Mouse (Mus musculus) adrenal gland, adult (tissue): ENCODE measurements at regions not wholly inside any gene's neighbourhood (a gene's known extent, or its start where the extent isn't known, plus 50 kb on each side); places are given as distances from the start of the nearest gene placed in this dataset.

ENCODE experiments used
- DNase-seq, 2 experiments: peaks; one replicate each; pipeline ENCODE4 v3.0.0; 2022 to 2023; ENCODE audit warnings: low spot score in 1 of 2; ENCODE audit not compliant: inconsistent age in 2 of 2

DNA sequence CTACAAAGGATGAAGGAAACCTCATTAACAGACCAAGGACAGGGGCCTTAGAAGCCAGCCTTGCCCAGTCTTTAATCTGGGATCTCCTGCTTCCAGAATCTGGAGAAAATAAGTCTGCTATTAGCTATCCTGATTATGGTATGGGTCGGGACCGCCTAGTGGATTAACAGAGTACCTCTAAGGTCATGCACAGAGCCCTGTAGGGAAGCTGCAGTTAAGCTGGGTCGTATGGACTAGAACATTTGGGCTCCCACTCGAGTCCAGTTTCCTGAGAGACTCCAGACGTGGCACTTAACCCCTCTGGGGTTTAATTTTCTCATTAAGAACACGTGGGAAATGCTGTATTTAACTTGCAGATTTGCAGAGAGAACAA is 191.5 kb upstream of the Map3k1 start:
- no peak for DNase-seq

- no peak for DNase-seq
These were observed 191.9 kb upstream of the Map3k1 start for GRCm38 (mm10) chr13:112000696-112001095.

GRCm38 (mm10) chr13:112001155-112002025 is 192.6 kb upstream of the Map3k1 start:
- DNase-seq: peak in 1 of 2 experiments; percentile 37

GRCm38 (mm10) chr13:112002661-112003347 is 194.0 kb upstream of the Map3k1 start:
- peak in 1 of 2 experiments; percentile 46 for DNase-seq

DNA sequence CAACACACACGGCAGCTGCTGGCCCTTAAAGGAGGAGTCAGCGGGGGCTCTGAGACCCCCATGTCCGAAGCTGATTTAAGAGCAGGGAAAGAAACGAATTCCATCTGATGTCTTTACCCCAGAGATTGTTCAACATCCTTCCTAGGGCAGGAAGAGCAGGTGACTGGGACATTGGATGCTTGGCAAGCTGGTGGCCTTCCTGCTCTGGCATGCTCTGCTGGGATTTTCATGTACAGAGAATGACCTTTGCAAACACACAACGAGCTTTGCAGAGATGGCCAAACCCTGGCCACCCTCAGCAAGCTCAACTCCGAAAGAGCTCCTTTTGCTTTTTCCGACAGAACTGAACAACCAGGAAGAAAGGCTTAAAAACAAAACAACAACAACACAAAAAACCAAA is 194.7 kb upstream of the Map3k1 start:
- no peak for DNase-seq

- DNase-seq: no peak
These were observed 195.3 kb upstream of the Map3k1 start for GRCm38 (mm10) chr13:112004126-112004525.

- no peak for DNase-seq
These were observed 196.6 kb upstream of the Map3k1 start for GRCm38 (mm10) chr13:112005421-112005820.

DNA sequence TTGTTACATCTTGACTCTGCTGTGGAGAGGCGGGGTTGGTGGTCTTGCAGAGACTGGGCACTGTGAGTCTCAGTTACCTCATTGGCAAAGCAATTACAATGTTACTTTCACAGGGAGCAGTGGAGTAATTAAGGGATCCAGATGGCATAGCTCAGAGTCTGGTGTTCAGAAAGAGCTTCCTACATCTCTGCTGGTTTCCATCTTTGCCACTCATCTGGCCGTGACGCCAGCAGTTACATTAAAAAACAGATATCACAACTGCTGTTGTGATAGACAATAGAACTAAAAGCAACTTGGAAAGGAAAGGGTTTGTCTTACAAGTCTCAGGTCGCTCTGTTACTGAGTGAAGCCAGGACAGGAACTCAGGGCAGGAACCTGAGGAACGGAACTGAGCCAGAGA is 200.0 kb upstream of the Map3k1 start:
- DNase-seq: no peak

- DNase-seq: no peak
These were observed 200.5 kb upstream of the Map3k1 start for GRCm38 (mm10) chr13:112009288-112009687.

DNA sequence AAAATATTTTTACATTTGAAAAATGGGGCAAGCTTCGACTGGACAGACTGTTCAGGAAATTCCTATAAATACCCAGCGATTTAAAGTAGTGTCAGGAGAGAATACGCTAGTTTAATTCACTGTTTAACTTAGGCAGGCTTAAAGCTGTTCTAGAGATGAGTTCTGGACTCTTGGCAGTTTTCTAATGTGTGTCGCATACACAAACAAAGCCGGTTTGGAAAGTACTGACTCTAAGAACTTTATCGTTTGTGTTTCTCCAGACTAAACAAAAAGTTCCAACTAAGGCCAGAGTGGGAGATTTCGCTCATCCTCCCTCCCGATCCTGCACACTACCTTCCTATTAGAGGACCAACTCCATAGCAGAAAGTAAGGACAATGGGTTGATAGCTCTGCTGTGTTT is 201.7 kb upstream of the Map3k1 start:
- DNase-seq: no peak

DNA sequence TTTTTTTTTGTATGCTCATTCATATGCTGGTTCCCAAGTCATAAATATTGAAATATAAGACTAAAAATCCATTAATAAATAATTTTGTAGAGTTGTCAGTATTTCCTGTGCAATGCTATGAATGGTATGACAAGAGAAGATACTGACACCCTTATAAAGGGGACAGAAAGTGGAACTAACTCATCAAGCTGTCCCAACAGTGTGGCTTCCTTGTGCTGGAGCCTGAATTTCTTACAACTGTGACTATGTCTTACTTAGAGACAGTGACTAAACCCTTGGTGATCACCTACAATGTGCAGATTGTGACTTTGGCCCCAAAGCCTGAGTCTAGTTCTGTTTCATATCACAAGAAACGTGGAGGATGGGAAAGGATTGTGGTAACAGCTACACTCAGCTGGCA is 203.8 kb upstream of the Map3k1 start:
- no peak for DNase-seq

DNA sequence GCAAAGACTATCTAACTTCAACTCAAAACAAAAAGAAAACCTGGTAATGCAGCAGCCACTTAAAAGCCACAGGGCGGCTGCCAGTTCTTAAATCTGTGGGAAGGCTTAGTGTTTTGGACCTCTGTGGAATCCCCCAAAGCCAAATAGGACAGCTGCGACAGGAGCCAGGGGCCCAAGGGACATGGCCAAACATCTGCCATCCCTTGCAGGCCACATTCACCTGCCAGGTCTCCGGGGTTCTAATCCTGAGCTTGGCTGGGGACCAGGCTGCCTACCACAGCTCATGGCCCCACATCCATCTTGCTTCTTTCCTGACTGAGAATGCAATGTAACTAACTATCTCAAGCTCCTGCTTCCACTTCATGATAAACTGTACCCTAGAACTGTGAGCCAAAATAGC is 206.3 kb upstream of the Map3k1 start:
- DNase-seq: no peak

DNA sequence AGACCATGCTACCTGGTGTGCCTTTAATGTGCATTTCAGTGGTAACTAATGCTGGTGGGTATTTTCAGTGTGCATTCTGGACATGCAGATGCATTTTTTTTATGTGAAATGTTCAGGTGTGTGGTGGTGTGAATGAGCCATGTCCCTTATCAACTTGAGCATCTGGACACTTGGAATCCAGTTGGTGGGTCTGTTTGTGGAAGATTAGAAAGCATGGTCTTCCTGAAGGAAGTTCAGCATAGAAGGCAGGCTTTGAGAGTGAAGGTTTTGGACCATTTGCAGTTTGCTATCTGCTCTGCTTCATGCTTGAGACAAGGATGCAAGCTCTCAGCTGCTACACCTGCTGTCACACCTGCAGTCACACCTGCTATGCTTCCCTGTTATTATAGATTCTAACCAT is 207.5 kb upstream of the Map3k1 start:
- no peak for DNase-seq

DNA sequence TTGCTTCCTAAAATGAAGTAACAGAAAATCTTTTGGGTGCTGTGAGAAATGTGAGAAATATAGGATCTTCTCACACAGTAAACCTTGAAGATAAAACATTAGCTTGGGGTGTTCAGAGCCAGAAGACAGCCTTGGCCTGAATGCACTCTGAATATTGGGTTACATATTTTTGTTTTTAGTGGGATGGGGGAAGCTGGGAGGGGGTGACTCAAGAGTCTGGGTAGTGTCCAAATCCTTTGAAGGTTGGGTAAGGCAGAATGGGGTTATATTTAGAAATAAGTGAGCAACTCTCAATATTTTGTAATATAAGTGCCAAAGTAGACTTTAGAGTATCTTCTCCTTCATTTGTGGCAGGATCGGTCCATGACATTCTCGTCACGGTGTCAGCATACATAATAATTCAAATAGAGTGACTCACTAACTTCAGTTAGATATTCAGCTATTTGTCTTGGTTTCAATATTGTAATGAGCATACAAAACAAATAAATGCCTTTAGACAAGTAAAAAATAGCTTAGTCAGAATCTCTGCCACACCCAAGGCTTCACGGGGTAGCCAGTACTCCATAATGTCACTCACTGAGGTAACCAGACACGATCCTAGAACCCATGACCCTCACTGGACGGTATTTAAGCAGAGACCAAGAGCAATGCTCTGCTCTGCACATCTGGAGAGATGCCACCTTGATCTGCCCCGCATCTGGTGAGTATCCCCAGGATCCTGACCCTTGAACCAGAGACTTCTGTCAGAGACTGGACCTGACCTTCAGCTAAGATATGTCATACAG is 209.9 kb upstream of the Map3k1 start:
- peak; percentile 41 to 86 for DNase-seq

- no peak for DNase-seq
These were observed 210.8 kb upstream of the Map3k1 start for GRCm38 (mm10) chr13:112019575-112019974.

- peak in 1 of 2 experiments; percentile 66 for DNase-seq
These were observed 214.4 kb upstream of the Map3k1 start for GRCm38 (mm10) chr13:112023171-112023570.

DNA sequence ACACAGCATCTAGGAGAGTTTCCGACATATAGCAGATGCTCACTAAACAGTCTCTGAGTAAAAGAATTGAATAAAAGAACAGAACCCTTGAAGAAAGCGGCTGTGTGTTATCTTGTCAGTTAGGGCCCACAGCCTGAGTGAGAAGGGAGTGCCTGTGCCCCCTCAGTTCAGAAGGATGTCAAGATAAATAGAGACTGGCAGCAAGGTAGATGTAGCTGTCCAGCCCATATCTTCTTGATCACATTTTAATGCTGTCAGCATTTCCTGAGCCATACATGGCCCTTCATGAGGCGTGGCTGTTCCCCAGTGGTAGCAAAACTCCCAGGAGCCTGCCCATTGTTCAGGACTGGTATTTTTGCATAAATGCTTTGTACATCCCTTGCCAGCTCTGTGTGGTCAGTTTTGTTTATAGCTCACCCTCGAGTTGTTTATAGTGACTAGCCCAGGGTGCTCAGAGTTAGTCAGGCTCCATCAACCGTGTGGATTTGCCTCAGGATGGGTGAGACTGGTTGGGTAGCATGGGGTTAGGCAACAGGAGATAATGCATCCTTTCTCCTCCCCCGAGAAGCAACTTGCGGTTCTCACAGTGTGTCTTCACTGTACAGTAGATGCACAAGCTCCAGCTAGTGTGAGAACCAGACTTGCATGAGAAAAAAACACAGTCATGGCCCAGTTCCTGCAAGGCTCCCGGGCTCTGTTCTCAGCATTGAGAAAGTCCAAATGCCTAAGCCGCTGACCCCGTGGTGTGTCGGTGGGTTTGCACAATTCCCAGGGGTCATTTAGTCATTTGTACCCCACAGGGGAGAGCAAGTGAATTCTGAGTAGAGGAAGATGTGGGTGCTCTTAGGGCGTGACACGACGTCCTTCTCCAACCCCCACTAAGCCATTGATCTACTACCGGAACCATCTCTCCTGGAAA is 216.1 kb upstream of the Map3k1 start:
- peak in 1 of 2 experiments; percentile 41 for DNase-seq

- peak in 1 of 2 experiments; percentile 47 for DNase-seq
These were observed 216.8 kb upstream of the Map3k1 start for GRCm38 (mm10) chr13:112025586-112025950.

GRCm38 (mm10) chr13:112027736-112028135 is 218.9 kb upstream of the Map3k1 start:
- DNase-seq: peak in 1 of 2 experiments; percentile 30

DNA sequence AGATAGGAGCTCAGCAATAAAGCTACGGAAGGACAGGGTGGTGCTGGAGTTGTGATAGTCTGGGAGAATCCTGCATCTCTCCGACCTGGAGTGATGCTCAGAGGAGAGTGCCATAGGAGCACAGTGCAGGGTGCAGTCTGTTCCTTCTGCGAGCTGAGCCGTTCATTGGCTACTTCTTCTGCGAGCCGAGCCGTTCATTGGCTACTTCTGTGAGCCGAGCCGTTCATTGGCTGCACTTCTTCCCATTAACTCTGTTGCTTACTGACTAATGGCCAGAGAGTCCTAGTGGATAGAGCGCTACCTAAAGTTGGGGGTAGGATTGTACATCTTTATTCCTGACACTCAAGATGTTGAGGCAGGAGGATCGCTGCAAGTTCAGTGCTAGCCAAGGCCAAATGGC is 222.3 kb upstream of the Map3k1 start:
- no peak for DNase-seq
